Mouse (Mus musculus) skeletal muscle tissue, adult 2 months (tissue): ENCODE data around the gene Cdh4.

Source experiments
- DNase-seq: peaks from one replicate; pipeline ENCODE4 v3.0.0-alpha.2; 2012; ENCODE audit warnings: low read depth, low spot score

The Cdh4 gene

GRCm38 (mm10) chr2:179670689-179671088, 228.5 kb downstream of the Cdh4 start:
- DNase-seq = no peak

DNA sequence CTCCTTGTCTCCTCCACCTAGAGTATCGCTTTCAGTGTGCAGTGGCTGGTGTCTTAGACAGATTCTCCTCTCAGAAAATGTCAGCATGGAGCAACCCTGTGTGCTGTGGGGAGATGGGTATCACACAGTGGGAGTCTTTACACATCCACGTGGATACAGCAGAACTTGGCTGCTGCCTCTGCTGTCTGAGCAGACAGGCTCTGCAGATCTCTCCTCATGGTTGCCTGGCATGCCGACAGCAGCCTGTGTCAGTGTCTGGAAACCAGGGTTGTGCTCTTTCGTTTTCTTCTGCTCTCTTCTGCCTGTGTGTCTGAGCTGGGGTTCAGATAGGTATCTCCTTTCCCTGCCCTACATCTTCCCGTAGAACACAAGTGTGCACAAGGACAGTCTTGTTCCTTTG, 237.6 kb downstream of the Cdh4 start:
- no peak for DNase-seq

DNA sequence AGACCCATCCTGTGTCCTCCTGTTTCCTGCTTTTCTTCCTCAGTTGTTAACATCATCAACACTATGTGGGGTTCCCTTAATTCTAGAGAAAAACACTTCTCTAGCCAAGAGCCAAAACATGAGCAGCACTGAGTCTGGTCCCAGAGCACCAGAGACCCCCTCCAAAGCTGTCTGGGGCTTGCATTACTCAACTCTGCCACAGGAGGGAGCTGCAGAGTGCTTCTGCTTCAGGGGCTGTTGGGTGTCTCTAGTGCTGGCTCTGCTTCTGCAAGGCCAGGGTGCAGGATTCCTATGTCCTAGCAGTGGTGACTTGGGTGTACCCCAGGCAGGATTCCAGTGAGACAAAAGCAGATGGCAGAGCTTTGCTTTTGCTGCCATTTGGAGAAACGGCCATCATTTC, 239.2 kb downstream of the Cdh4 start:
- peak; percentile 5 for DNase-seq

GRCm38 (mm10) chr2:179687243-179687681, 245.0 kb downstream of the Cdh4 start:
- no peak for DNase-seq

GRCm38 (mm10) chr2:179688976-179689375, 246.7 kb downstream of the Cdh4 start:
- no peak for DNase-seq

- no peak for DNase-seq
Measured at GRCm38 (mm10) chr2:179689761-179690160, 247.5 kb downstream of the Cdh4 start.

DNA sequence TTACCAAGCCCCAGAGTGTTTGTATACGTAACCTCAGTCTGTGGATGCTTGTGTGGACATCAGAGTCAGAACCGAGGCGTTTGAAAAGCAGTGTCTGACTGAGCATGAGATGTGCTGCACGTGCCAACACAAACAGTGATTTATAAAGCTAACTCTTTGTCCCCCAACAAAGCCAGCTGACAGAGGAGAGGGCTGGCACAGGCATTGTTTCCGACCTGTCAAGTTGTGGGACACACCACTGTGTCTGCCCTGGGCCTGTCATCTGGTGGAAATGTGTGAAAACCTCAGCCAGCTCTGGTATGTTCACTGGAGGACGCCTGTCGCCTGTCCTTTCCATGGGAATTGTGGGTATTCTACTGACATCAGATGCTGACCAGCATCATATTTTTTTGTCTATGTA, 248.3 kb downstream of the Cdh4 start:
- DNase-seq = no peak

GRCm38 (mm10) chr2:179694936-179695335, 252.7 kb downstream of the Cdh4 start:
- DNase-seq = no peak

GRCm38 (mm10) chr2:179697601-179698000, 255.4 kb downstream of the Cdh4 start:
- no peak for DNase-seq

DNA sequence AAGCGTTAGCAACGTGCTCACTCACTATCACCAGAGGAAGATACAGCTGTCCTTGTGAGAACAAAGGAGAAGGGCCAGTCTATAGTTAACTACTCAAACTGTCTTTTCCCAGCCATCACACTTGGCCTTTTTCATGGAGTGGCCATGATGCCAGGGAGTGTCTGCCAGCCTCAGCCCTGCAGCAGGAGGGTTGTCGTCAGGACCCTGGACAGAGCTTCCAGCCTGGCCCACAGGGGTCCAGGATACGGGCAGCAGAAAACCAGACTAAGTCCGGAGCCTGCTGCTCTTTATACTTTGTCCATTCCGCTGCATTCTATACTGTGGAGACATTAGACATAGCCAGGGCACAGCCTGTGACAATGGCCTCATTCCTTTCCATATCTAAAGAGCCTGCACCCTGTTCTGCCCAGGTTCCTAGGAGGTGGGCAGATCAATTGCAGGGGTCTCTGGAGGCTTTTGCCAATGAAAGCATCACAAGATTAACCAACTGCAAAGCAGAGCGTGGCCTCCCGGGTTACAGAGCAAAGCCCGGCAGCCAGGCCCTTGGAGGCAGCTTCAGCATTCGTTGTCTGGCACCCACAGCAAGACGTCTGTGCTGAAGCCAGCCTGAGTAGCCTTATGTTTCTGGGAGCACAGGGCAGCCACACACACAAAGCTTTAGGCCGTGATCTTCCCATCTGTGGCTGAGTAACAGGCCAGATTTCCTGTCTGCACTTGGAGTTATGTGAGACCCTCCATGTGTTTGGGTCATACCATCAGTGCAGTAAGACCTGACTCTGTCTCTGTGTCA, 256.2 kb downstream of the Cdh4 start:
- DNase-seq = no peak

- no peak for DNase-seq
Measured at GRCm38 (mm10) chr2:179705043-179705442, 262.8 kb downstream of the Cdh4 start.

- no peak for DNase-seq
Measured at GRCm38 (mm10) chr2:179705461-179705860, 263.2 kb downstream of the Cdh4 start.

GRCm38 (mm10) chr2:179706616-179707015, 264.4 kb downstream of the Cdh4 start:
- DNase-seq = no peak

DNA sequence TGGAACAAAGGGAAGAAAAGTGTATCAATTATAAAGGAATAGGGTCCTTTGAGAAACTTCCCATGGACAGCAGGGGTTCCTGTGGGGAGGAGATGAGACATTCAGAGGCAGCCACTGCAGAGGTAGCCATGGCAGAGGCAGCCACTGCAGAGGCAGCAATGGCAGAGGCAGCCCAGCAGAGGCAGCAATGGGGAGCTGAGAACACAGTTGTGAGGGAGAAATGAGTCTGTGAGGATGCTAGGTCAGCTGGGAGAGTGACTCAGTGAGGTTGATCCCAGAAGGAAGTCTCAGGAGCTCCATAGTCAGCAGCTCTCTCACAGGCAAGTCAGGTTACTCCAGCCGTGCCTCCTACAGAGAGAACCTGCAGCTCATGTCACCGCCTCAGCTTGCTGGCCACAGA, 266.9 kb downstream of the Cdh4 start:
- DNase-seq = no peak

DNA sequence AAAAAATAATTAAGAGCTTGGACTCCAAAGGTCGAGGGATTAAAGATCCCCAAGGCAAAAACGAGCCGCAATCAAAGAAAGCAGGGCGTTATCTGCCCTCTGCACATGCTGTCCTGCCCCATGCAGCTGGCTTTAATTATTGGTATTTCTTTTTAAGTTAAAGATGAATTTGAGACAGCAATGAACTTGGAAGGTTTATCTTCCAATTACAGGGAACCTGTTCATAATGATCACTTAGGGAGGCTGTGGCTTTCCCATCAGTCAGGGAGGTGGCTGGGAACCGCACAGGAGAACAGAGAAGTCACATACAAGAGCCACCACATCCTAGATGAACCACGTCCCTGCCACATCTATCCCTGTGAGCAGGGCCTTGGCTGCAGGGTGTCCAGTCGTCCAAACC, 270.5 kb downstream of the Cdh4 start:
- DNase-seq = no peak

GRCm38 (mm10) chr2:179713326-179713725, 271.1 kb downstream of the Cdh4 start:
- peak; percentile 70 for DNase-seq

DNA sequence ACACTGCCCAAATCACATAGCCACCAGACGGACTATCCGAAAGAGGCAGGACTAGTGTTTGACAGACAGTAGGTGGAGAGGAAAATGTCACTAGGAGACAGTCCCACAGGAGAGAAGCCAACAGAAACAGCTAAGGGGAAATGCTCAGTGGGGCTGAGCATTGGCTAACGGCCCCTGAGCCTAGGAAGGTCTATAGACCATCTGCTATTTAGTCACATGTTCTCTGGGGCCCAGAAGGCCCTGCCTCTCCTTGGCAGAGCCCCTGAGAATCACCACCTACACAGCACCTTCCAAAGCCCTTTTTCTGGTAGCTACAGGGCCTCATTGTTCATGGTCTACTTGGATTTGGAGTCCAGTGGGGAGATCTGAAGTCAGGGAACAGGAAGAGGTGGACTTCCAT, 271.9 kb downstream of the Cdh4 start:
- no peak for DNase-seq

- no peak for DNase-seq
Measured at GRCm38 (mm10) chr2:179715375-179715774, 273.1 kb downstream of the Cdh4 start.

DNA sequence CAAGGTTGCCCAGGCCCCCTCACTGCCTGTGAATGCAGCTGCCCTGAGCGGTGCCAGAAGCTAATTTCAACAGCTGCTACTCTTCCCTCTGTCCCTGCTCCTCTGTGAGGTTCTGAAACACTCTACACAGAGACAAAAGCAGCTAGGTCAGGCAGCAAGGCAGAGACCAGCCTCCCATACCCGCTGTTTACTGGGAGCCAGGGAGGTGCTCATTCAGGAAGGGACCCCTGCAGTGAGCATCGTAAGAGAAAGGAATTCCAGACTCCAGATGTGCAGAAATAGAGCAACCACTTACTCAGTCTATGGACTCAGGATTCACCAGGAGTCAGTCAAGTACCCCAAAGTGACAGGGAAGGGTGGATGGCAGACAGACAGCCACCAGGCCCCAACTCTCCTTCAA, 278.1 kb downstream of the Cdh4 start:
- no peak for DNase-seq

DNA sequence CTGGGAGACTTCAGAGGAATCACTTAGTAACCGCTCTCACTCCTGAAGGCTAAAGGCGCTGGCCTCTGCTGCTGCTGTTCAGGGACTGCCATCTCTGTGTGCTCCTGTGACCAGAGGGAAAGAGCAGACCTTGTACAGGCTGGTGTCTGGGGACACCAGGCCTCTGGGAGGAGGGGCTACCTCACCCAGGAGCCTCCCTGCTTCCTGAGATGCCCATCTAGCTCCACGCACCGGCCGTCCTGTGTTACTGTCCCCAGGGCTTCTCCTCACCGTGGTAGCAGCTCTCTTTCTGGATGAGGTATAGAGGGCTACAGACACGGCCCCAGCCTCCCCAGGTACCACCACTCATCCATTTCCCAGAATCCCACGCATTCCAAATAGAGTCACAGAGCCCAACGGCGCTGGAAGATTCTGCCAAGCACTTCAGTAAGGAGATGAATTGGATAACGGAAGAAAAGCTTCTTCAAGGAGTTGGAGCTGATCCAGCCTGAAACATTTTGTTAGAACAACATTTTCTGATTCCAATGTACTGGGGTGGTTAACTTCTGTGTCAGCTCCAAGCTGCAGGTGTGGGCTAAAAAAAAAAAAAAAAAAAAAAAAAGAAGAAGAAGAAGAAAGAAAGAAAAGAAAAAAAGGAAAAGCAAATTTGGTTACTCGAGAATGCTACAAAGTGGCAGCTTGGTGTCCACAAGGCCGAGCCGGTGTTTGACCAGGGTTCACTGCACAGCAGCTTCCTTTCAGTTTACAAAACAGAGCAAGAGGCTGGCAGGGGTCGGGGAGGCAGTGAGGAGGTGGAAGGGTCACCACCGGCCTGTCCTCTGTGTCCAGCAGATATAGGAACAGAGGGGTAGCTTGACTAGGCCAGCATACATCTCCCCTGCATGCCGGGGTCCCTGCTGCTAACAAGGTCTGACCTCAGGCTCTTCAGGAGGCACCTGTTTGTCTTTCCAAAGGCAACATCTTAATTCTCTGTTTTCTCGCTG, 279.6 kb downstream of the Cdh4 start:
- DNase-seq = no peak

DNA sequence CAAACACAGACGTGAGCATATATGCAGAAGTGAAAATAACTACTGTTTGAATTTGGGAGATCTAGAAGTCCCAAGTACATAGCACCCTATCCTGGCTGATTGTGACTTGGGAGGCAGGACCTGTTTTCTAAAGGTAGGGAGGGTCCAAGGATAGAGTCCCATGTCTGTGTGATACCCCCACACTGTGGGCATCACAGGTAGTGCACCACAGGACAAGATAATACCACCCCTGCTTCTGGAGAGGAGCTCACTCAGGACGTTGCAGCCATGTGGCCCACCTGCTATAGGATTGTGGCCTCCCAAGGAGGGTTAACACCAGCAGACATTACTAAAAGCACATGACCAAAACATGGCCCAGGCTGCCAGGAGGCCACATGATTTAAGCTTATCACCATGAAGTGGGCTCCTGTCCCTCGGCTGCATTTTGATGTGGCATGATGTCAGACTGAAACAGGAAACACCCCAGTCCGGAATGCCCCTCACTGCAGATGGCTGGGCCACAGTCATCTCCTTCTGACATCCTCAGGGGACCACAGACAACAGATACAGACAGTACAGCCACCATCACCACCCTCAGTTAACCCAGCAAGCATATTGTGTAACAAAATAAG, 280.6 kb downstream of the Cdh4 start:
- DNase-seq = no peak

- no peak for DNase-seq
Measured at GRCm38 (mm10) chr2:179723401-179723800, 281.2 kb downstream of the Cdh4 start.
